ENCODE assay signal across 9 mouse cellular contexts in the genomic region with DNA sequence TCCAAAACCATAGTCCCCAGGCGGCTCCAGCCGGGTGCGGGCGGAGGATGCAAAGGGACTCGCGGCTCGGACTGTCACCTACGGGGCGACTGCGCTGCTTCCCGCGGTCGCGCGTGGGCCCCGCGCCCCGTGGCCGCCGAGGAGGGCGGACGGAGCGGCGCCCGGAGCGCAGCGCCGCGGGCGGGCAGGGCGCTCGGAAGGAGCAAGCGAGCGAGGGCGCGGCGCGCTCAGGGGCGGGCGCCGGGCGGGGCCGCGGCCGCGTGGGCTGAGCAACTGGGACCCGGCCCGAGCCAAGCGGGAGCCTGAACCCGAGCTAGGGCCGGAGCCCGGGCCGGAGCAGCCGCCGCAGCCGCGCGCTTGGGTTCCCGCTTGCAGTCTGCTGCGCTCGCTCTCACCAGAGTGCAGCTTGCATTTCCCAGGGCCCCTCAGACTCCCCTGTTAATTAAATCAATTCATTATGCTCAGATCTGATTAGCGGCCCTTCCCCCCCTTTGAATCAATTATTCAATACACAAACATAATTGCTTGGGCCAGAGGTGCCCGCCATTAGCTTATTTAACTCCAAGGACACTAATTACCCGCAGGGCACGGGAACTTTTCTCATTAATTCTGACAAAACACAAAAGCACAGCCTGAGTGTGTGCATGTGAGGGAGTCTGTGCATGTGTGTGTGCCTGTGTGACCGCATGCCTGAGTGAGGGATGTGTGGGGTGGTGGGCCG. TPM values are rescaled to one million over a fixed set of nuclear protein-coding genes. Genes with fewer than 3 reads are reported as not detected.
A peak's percentile ranks its signal among the peaks of the same experiment; 100 is the strongest.
DNase-seq lines count a peak whose midpoint lies in the region; ATAC-seq and TF ChIP-seq lines count a peak whose summit lies in the region.
"Had no signal": no experiment of that assay in that cellular context is flagged by ENCODE, and none has a peak within 500 bp of the region (broad histone marks: within the 10 kb centered on the region; RNA-seq: fewer than 3 reads in every experiment).

TSS of gene Lmo1 (minus strand) at position 259 of the 721 bp plus-strand sequence.

- peak; percentile 40; the same call in 1 of the 2 replicates for TF ChIP-seq POLR2A in brain, embryonic 14.5 days (IDR thresholded peaks at IDR 0.05; ENCODE audit: borderline replicate concordance, extremely low read depth, insufficient read depth, insufficient read length, poor library complexity, severe bottlenecking)

- peaks cover 19% of the 10 kb centered on the region for H3K27me3 ChIP-seq in forebrain, embryonic 16.5 days (replicated peaks; ENCODE audit: control insufficient read depth, insufficient read depth, low read length)
- 0 out of 2 replicates have a peak, but pooled peaks cover 2% of the 10 kb centered on the region for H3K27me3 ChIP-seq in hindbrain, embryonic 16.5 days (replicated peaks; ENCODE audit: control insufficient read depth, insufficient read depth, low read length)
- peaks cover 52% of the 10 kb centered on the region for H3K27me3 ChIP-seq in limb, embryonic 10.5 days (ENCODE audit: low read depth, poor library complexity, severe bottlenecking)
- H3K27me3 ChIP-seq in midbrain, embryonic 16.5 days (ENCODE audit: control insufficient read depth, insufficient read depth, low read depth, low read length), result no peaks in the 10 kb centered on the region

- peak within 1 kb of the TSS; percentile 87 for H3K4me2 ChIP-seq in forebrain, embryonic 16.5 days (ENCODE audit: low read length)
- peak within 1 kb of the TSS; percentile 98 for H3K4me2 ChIP-seq in hindbrain, embryonic 16.5 days (ENCODE audit: low read length)
- peak within 1 kb of the TSS; percentile 94 for H3K4me2 ChIP-seq in midbrain, embryonic 16.5 days (ENCODE audit: low read length)

- peak; percentile 55 for ATAC-seq in forebrain, embryonic 16.5 days
- peak; percentile 60 for ATAC-seq in hindbrain, embryonic 16.5 days
- peak; percentile 69 for ATAC-seq in midbrain, embryonic 16.5 days

- peak within 1 kb of the TSS; percentile 73 for H3K4me3 ChIP-seq in forebrain, embryonic 16.5 days (replicated peaks; ENCODE audit: low read length)
- peak within 1 kb of the TSS; percentile 70 for H3K4me3 ChIP-seq in hindbrain, embryonic 16.5 days (ENCODE audit: low read length)
- H3K4me3 ChIP-seq in limb, embryonic 10.5 days, result peak within 1 kb of the TSS; percentile 78
- H3K4me3 ChIP-seq in midbrain, embryonic 16.5 days (ENCODE audit: low read depth, low read length), result peak within 1 kb of the TSS; percentile 71

- no peak for TF ChIP-seq CTCF in brain, embryonic 14.5 days (IDR thresholded peaks at IDR 0.05; ENCODE audit: borderline replicate concordance, extremely low read depth, insufficient read depth, insufficient read length)

- peaks cover 45% of the 10 kb centered on the region for H3K4me1 ChIP-seq in forebrain, embryonic 16.5 days (replicated peaks; ENCODE audit: control insufficient read depth, insufficient read depth, low read length)
- peaks cover 12% of the 10 kb centered on the region for H3K4me1 ChIP-seq in hindbrain, embryonic 16.5 days (ENCODE audit: control insufficient read depth, insufficient read depth, low read depth, low read length)
- H3K4me1 ChIP-seq in limb, embryonic 10.5 days, result peaks cover 69% of the 10 kb centered on the region
- H3K4me1 ChIP-seq in midbrain, embryonic 16.5 days (ENCODE audit: control insufficient read depth, insufficient read depth, low read length), result peaks cover 28% of the 10 kb centered on the region

- peak in 1 of 2 experiments; percentile 34 for DNase-seq in left cerebral cortex, adult 18-20 months (ENCODE audit: low spot score in 2 of 2)
- DNase-seq in left cerebral cortex, adult 9 months (ENCODE audit: low spot score in 2 of 2), result no peak
- DNase-seq in brain, embryonic 14.5 days (ENCODE audit: low read depth), result peak; percentile 95
- peak; percentile 75 for DNase-seq in limb, embryonic 10.5 days (ENCODE audit: low spot score)
- DNase-seq in thymus, postnatal 10 days (ENCODE audit: low spot score in 2 of 2), result no peak

- H3K27ac ChIP-seq in forebrain, embryonic 16.5 days (ENCODE audit: low read length), result peak within 1 kb of the TSS; percentile 88
- H3K27ac ChIP-seq in hindbrain, embryonic 16.5 days (ENCODE audit: low read depth, low read length), result peak within 1 kb of the TSS; percentile 68
- peak within 1 kb of the TSS; percentile 95 for H3K27ac ChIP-seq in limb, embryonic 10.5 days
- peak within 1 kb of the TSS; percentile 88 for H3K27ac ChIP-seq in midbrain, embryonic 16.5 days (ENCODE audit: low read length)

- 0% methylated on average over 26 of the region's 67 CpGs for WGBS in forebrain, embryonic 16.5 days
- WGBS in hindbrain, embryonic 16.5 days, result under 1% methylated on average over 47 of the region's 67 CpGs
- 2% methylated on average over 57 of the region's 67 CpGs for WGBS in limb, embryonic 10.5 days
- WGBS in midbrain, embryonic 16.5 days, result under 1% methylated on average over 66 of the region's 67 CpGs

- H3K36me3 ChIP-seq in forebrain, embryonic 16.5 days (ENCODE audit: control insufficient read depth, insufficient read depth), result no peaks in the 10 kb centered on the region
- H3K36me3 ChIP-seq in hindbrain, embryonic 16.5 days (ENCODE audit: control insufficient read depth, insufficient read depth, low read length), result no peaks in the 10 kb centered on the region
- no peaks in the 10 kb centered on the region for H3K36me3 ChIP-seq in limb, embryonic 10.5 days
- H3K36me3 ChIP-seq in midbrain, embryonic 16.5 days (ENCODE audit: control insufficient read depth, insufficient read depth, low read length), result no peaks in the 10 kb centered on the region

- no peaks in the 10 kb centered on the region for H3K9me3 ChIP-seq in forebrain, embryonic 16.5 days (ENCODE audit: control insufficient read depth, low read length)
- no peaks in the 10 kb centered on the region for H3K9me3 ChIP-seq in hindbrain, embryonic 16.5 days (ENCODE audit: control insufficient read depth, low read length)
- no peaks in the 10 kb centered on the region for H3K9me3 ChIP-seq in limb, embryonic 10.5 days (replicated peaks)
- H3K9me3 ChIP-seq in midbrain, embryonic 16.5 days (replicated peaks; ENCODE audit: control insufficient read depth, low read length, poor library complexity, severe bottlenecking), result no peaks in the 10 kb centered on the region

- peak within 1 kb of the TSS; percentile 90 for H3K9ac ChIP-seq in forebrain, embryonic 16.5 days (replicated peaks; ENCODE audit: low read depth, low read length)
- H3K9ac ChIP-seq in hindbrain, embryonic 16.5 days (ENCODE audit: low read depth, low read length), result peak within 1 kb of the TSS; percentile 76
- peak within 1 kb of the TSS; percentile 88 for H3K9ac ChIP-seq in midbrain, embryonic 16.5 days (ENCODE audit: low read depth, low read length)

RNA-seq across cellular contexts. Expression of gene Lmo1, which starts in this region (rescaled TPM):
- 10 to 100 TPM; 11.5 to 14.4 TPM for total RNA-seq in left cerebral cortex, adult 18-20 months (2021)
- polyA plus RNA-seq in brain, embryonic 14.5 days (2012; rRNA removed), result 131 and 176 TPM in 2 replicates
- 64.2 and 82.2 TPM in 2 replicates for polyA plus RNA-seq in forebrain, embryonic 16.5 days (2015; fragmentation: Nextera tagmentation; extraction: Ambion mirVana)
- polyA plus RNA-seq in hindbrain, embryonic 16.5 days (2015; fragmentation: Nextera tagmentation; extraction: Ambion mirVana), result 35.6 and 48.0 TPM in 2 replicates
- 46.7 and 74.5 TPM in 2 replicates for polyA plus RNA-seq in limb, embryonic 10.5 days (2016; fragmentation: Nextera tagmentation; extraction: Ambion mirVana)
- 101 and 126 TPM in 2 replicates for polyA plus RNA-seq in midbrain, embryonic 16.5 days (2015; fragmentation: Nextera tagmentation; extraction: Ambion mirVana)
- total RNA-seq: MEL had no signal

Comparison
In these comparisons a context has a peak if more than half of its experiments do, and no peak if none do; other contexts are left out.
1. DNase-seq: peak in brain, embryonic 14.5 days (single experiment) and limb, embryonic 10.5 days (single experiment); none in left cerebral cortex, adult 9 months (0 of 2) and thymus, postnatal 10 days (0 of 2).
2. Peak in every context shown above with its lines, with median percentiles within 50 percentile points of each other: ATAC-seq, H3K27ac ChIP-seq, H3K4me2 ChIP-seq, H3K4me3 ChIP-seq and H3K9ac ChIP-seq.